In the genomic region with DNA sequence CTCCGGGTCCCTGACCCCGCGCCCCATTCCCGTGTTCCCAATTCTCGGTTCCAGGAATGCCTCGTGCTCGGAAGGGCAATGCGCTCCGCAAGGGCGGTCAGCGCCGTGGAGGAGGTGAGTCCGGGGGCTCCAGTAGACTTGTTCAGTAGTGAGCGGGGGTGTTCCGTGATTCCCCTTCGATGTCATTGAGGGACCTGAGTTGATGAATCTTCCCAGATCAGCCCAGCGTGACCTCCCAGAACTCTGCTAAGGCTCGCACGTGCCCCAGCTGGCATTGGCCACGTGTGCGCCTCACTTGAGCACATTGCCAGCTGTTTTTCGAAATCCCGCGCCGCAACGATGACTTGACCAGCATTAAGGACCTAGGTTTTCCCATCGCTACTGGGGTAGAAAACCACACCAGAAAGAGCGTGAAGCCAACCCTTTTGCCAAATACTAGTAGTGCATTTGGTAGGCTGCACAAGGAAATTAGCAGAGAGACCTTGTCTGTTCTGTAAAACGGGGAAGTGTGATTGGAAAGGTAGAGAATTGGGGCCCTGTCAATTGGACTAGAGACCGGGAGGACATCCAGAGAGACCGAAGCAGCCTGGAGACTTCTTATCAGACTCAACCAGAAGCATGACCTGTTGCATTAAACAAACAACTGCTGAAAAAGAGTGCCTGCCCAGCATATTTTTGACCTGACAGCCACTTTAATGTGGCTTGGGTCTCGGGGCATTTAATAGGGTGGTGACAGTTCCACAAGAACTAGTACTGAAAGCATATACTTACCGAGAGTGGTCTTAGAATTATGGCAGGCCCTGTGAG, we compare ENCODE assay signal across 7 mouse cellular contexts. TPM values are rescaled to one million over a fixed set of nuclear protein-coding genes. Genes with fewer than 3 reads are reported as not detected.
DNase-seq lines count a peak whose midpoint lies in the region; ATAC-seq and TF ChIP-seq lines count a peak whose summit lies in the region.

No protein-coding gene starts in this region.

- H3K4me3 ChIP-seq in heart, embryonic 16.5 days (ENCODE audit: low read length): peak overlapping the region; percentile 69
- H3K4me3 ChIP-seq in limb, embryonic 15.5 days: peak overlapping the region; percentile 89
- peak overlapping the region; percentile 62 for H3K4me3 ChIP-seq in midbrain, postnatal 0 days (ENCODE audit: low read depth, low read length)

- no peak for TF ChIP-seq CTCF in midbrain, postnatal 0 days (IDR thresholded peaks at IDR 0.05)

- no peaks in the 10 kb centered on the region for H3K27me3 ChIP-seq in heart, embryonic 16.5 days (ENCODE audit: control insufficient read depth, insufficient read depth, low read length)
- no peaks in the 10 kb centered on the region for H3K27me3 ChIP-seq in limb, embryonic 15.5 days
- H3K27me3 ChIP-seq in midbrain, postnatal 0 days (ENCODE audit: insufficient read depth, low read length): no peaks in the 10 kb centered on the region

- H3K9ac ChIP-seq in heart, embryonic 16.5 days (ENCODE audit: low read length): peak overlapping the region; percentile 75
- H3K9ac ChIP-seq in limb, embryonic 15.5 days: peak overlapping the region; percentile 57
- H3K9ac ChIP-seq in midbrain, postnatal 0 days (replicated peaks; ENCODE audit: low read length, poor library complexity, severe bottlenecking): peak overlapping the region; percentile 53; the same call in 1 of the 2 replicates

- DNase-seq in right cerebral cortex, postnatal 14 days: peak; percentile 62
- no peak for DNase-seq in right cerebral cortex, adult 18-20 months
- peak; percentile 45 for DNase-seq in midbrain, postnatal 0 days (ENCODE audit: low spot score)
- DNase-seq in spleen, adult 18-20 months: no peak

- H3K36me3 ChIP-seq in heart, embryonic 16.5 days (ENCODE audit: control insufficient read depth, insufficient read depth): peaks cover 20% of the 10 kb centered on the region
- H3K36me3 ChIP-seq in limb, embryonic 15.5 days: peaks cover 42% of the 10 kb centered on the region
- peaks cover 31% of the 10 kb centered on the region for H3K36me3 ChIP-seq in midbrain, postnatal 0 days (ENCODE audit: insufficient read depth, low read length)

- peaks cover 44% of the 10 kb centered on the region for H3K4me1 ChIP-seq in heart, embryonic 16.5 days (ENCODE audit: control insufficient read depth, insufficient read depth, low read length)
- peaks cover 17% of the 10 kb centered on the region for H3K4me1 ChIP-seq in limb, embryonic 15.5 days
- peaks cover 11% of the 10 kb centered on the region; the same call in 1 of the 2 replicates for H3K4me1 ChIP-seq in midbrain, postnatal 0 days (ENCODE audit: insufficient read depth, low read length)

- WGBS in heart, embryonic 16.5 days: under 1% methylated on average over 33 of the region's 33 CpGs
- WGBS in limb, embryonic 15.5 days: 2% methylated on average over 33 of the region's 33 CpGs
- WGBS in midbrain, postnatal 0 days: 7% methylated on average over 33 of the region's 33 CpGs

- no peaks in the 10 kb centered on the region for H3K9me3 ChIP-seq in heart, embryonic 16.5 days (replicated peaks; ENCODE audit: control insufficient read depth, low read length)
- no peaks in the 10 kb centered on the region for H3K9me3 ChIP-seq in limb, embryonic 15.5 days
- H3K9me3 ChIP-seq in midbrain, postnatal 0 days (ENCODE audit: low read length): no peaks in the 10 kb centered on the region

- ATAC-seq in common myeloid progenitor, adult 5-6 weeks (replicated peaks; ENCODE audit: low read depth, poor library complexity, severe bottlenecking): peak; percentile 11
- ATAC-seq in heart, embryonic 16.5 days (replicated peaks; ENCODE audit: extremely low read depth, insufficient read depth, low FRiP score): no peak; the same call in 1 of the 2 replicates
- ATAC-seq in limb, embryonic 15.5 days (ENCODE audit: insufficient number of reproducible peaks, low FRiP score, low TSS enrichment, low read depth): no peak
- peak; percentile 44 for ATAC-seq in midbrain, postnatal 0 days (ENCODE audit: low FRiP score)

- peak overlapping the region; percentile 62 for H3K27ac ChIP-seq in heart, embryonic 16.5 days (ENCODE audit: low read length)
- peak overlapping the region; percentile 57 for H3K27ac ChIP-seq in limb, embryonic 15.5 days
- H3K27ac ChIP-seq in midbrain, postnatal 0 days (ENCODE audit: low read depth, low read length): no peak overlapping the region

- H3K4me2 ChIP-seq in heart, embryonic 16.5 days (ENCODE audit: low read depth, low read length): peak overlapping the region; percentile 69
- peak overlapping the region; percentile 82 for H3K4me2 ChIP-seq in limb, embryonic 15.5 days
- peak overlapping the region; percentile 75 for H3K4me2 ChIP-seq in midbrain, postnatal 0 days (ENCODE audit: low read depth, low read length, poor library complexity, severe bottlenecking)

RNA-seq across cellular contexts. Expression of gene Ifrd2, which starts 0.6 kb away (rescaled TPM):
- total RNA-seq in common myeloid progenitor, adult 5-6 weeks (2017): 59.3 and 59.7 TPM in 2 replicates
- polyA plus RNA-seq in heart, embryonic 16.5 days (2015; fragmentation: Nextera tagmentation; extraction: Ambion mirVana): 45.7 and 46.5 TPM in 2 replicates
- 45.9 and 58.8 TPM in 2 replicates for polyA plus RNA-seq in limb, embryonic 15.5 days (2015; fragmentation: Nextera tagmentation; extraction: Ambion mirVana)
- 8.4 and 8.9 TPM in 2 replicates for total RNA-seq in midbrain, postnatal 0 days (2014; rRNA removed)
- polyA plus RNA-seq in midbrain, postnatal 0 days (2015; fragmentation: Nextera tagmentation; extraction: Ambion mirVana): 6.5 and 7.5 TPM in 2 replicates

RNA-seq across cellular contexts. Expression of gene Hyal3, which starts 7.4 kb away (rescaled TPM):
- 0.87 and 3.9 TPM in 2 replicates for total RNA-seq in common myeloid progenitor, adult 5-6 weeks (2017)
- 0.54 and 0.69 TPM in 2 replicates for polyA plus RNA-seq in heart, embryonic 16.5 days (2015; fragmentation: Nextera tagmentation; extraction: Ambion mirVana)
- polyA plus RNA-seq in limb, embryonic 15.5 days (2015; fragmentation: Nextera tagmentation; extraction: Ambion mirVana): 1.6 and 1.8 TPM in 2 replicates
- total RNA-seq in midbrain, postnatal 0 days (2014; rRNA removed): 1.1 and 4.3 TPM in 2 replicates
- 1.8 and 2.2 TPM in 2 replicates for polyA plus RNA-seq in midbrain, postnatal 0 days (2015; fragmentation: Nextera tagmentation; extraction: Ambion mirVana)

RNA-seq across cellular contexts. Expression of gene Naa80, which starts 9.3 kb away (rescaled TPM):
- 13.3 TPM in 2 replicates for total RNA-seq in common myeloid progenitor, adult 5-6 weeks (2017)
- 15.1 and 19.2 TPM in 2 replicates for polyA plus RNA-seq in heart, embryonic 16.5 days (2015; fragmentation: Nextera tagmentation; extraction: Ambion mirVana)
- 17.6 and 21.4 TPM in 2 replicates for polyA plus RNA-seq in limb, embryonic 15.5 days (2015; fragmentation: Nextera tagmentation; extraction: Ambion mirVana)
- 22.7 and 35.4 TPM in 2 replicates for total RNA-seq in midbrain, postnatal 0 days (2014; rRNA removed)
- 20.4 and 24.4 TPM in 2 replicates for polyA plus RNA-seq in midbrain, postnatal 0 days (2015; fragmentation: Nextera tagmentation; extraction: Ambion mirVana)

RNA-seq across cellular contexts. Expression of gene Hyal1, which starts 11.3 kb away (rescaled TPM):
- 0.53 and 1.2 TPM in 2 replicates for total RNA-seq in common myeloid progenitor, adult 5-6 weeks (2017)
- polyA plus RNA-seq in heart, embryonic 16.5 days (2015; fragmentation: Nextera tagmentation; extraction: Ambion mirVana): 7.5 and 8.4 TPM in 2 replicates
- 12.8 and 13.7 TPM in 2 replicates for polyA plus RNA-seq in limb, embryonic 15.5 days (2015; fragmentation: Nextera tagmentation; extraction: Ambion mirVana)
- total RNA-seq in midbrain, postnatal 0 days (2014; rRNA removed): 2.4 and 3.5 TPM in 2 replicates
- 2.5 and 2.9 TPM in 2 replicates for polyA plus RNA-seq in midbrain, postnatal 0 days (2015; fragmentation: Nextera tagmentation; extraction: Ambion mirVana)

RNA-seq across cellular contexts. Expression of gene Hyal2, which starts 20.3 kb away (rescaled TPM):
- 6.9 and 7.2 TPM in 2 replicates for total RNA-seq in common myeloid progenitor, adult 5-6 weeks (2017)
- 87.4 and 87.7 TPM in 2 replicates for polyA plus RNA-seq in heart, embryonic 16.5 days (2015; fragmentation: Nextera tagmentation; extraction: Ambion mirVana)
- polyA plus RNA-seq in limb, embryonic 15.5 days (2015; fragmentation: Nextera tagmentation; extraction: Ambion mirVana): 101 and 104 TPM in 2 replicates
- 65.3 and 65.4 TPM in 2 replicates for total RNA-seq in midbrain, postnatal 0 days (2014; rRNA removed)
- 42.7 and 47.9 TPM in 2 replicates for polyA plus RNA-seq in midbrain, postnatal 0 days (2015; fragmentation: Nextera tagmentation; extraction: Ambion mirVana)

Comparison
In these comparisons a context has a peak if more than half of its experiments do, and no peak if none do; other contexts are left out.
1. DNase-seq: peak in right cerebral cortex, postnatal 14 days (single experiment) and midbrain, postnatal 0 days (single experiment); none in right cerebral cortex, adult 18-20 months (single experiment) and spleen, adult 18-20 months (0 of 2).
2. ATAC-seq: peak in common myeloid progenitor, adult 5-6 weeks (single experiment) and midbrain, postnatal 0 days (single experiment); none in heart, embryonic 16.5 days (single experiment) and limb, embryonic 15.5 days (single experiment).
3. Peak in every context shown above with its lines, with median percentiles within 50 percentile points of each other: H3K4me2 ChIP-seq, H3K4me3 ChIP-seq and H3K9ac ChIP-seq.